Mouse (Mus musculus) liver, embryonic 11.5 days (tissue): ENCODE data around the gene Vps45. TPM values are rescaled to one million over a fixed set of nuclear protein-coding genes. Genes with fewer than 3 reads are reported as not detected.

Experiments used
- ATAC-seq: fragments of 200-750 bp; cut with Nextera tagmentation; replicated peaks from 2 replicates; pipeline ENCODE4 v1.8.0; 2017; ENCODE audit warnings: moderate number of reproducible peaks, mild to moderate bottlenecking, moderate TSS enrichment, moderate library complexity; ENCODE audit not compliant: low FRiP score
- DNase-seq: peaks from one replicate; pipeline ENCODE4 v3.0.0-alpha.2; 2017; ENCODE audit warnings: low spot score
- H3K27ac ChIP-seq: fragments of 300-500 bp; sonication (generic); 2 replicates; pipeline ENCODE4 v1.5.1; 2014; ENCODE audit warnings: mild to moderate bottlenecking, low read depth, low read length, control low read depth
- H3K27me3 ChIP-seq: fragments of 300-500 bp; sonication (generic); replicated peaks from 2 replicates; pipeline ENCODE4 v1.6.1; 2014; ENCODE audit warnings: low read length, mixed read lengths; ENCODE audit not compliant: control insufficient read depth, insufficient read depth
- H3K36me3 ChIP-seq: fragments of 300-500 bp; sonication (generic); 2 replicates; pipeline ENCODE4 v1.6.1; 2014; ENCODE audit warnings: mild to moderate bottlenecking, low read length, moderate library complexity, mixed read lengths; ENCODE audit not compliant: control insufficient read depth, insufficient read depth
- H3K4me1 ChIP-seq: fragments of 300-500 bp; sonication (generic); replicated peaks from 2 replicates; pipeline ENCODE4 v1.6.1; 2014; ENCODE audit warnings: low read length, mixed read lengths; ENCODE audit not compliant: control insufficient read depth, insufficient read depth
- H3K4me2 ChIP-seq: fragments of 300-500 bp; sonication (generic); 2 replicates; pipeline ENCODE4 v1.6.1; 2014; ENCODE audit warnings: mild to moderate bottlenecking, control low read depth, moderate library complexity
- H3K4me3 ChIP-seq: fragments of 300-500 bp; sonication (generic); 2 replicates; pipeline ENCODE4 v1.5.1; 2014; ENCODE audit warnings: low read depth, low read length, control low read depth
- H3K9ac ChIP-seq: fragments of 300-500 bp; sonication (generic); 2 replicates; pipeline ENCODE4 v1.6.1; 2014; ENCODE audit warnings: low read depth, low read length, control low read depth
- H3K9me3 ChIP-seq: fragments of 300-500 bp; sonication (generic); 2 replicates; pipeline ENCODE4 v1.6.1; 2016; ENCODE audit warnings: low read length, inconsistent platforms, mixed read lengths; ENCODE audit not compliant: control insufficient read depth
- WGBS: fragments of 180-500 bp; shearing (Covaris S2); extraction: QIAGEN DNeasy Blood & Tissue Kit; methylation state at CpG from one replicate; pipeline ENCODE4 v1.1.7; 2014; 5-methylcytosine and 5-hydroxymethylcytosine counted together
- polyA plus RNA-seq: library from polyadenylated mRNA; unstranded; fragments of >200 nt; fragmentation: Nextera tagmentation; extraction: Ambion mirVana; gene quantifications from 2 replicates; pipeline ENCODE4 v1.2.1, GENCODE M21; 2014

Gene Vps45
- polyA plus RNA-seq, result 17.4 and 18.5 TPM in 2 replicates

GRCm38 (mm10) chr3:96058231-96058896 lies at the start of gene Vps45:
TSS of gene Vps45 (minus strand) at chr3:96058466.
- Histone ChIP-seq H3K27ac (peak within 1 kb of the TSS; percentile 89), H3K4me2 (peak within 1 kb of the TSS; percentile 81), H3K9me3 (no peaks in the 10 kb centered on the region), H3K9ac (peak within 1 kb of the TSS; percentile 84), H3K27me3 (no peaks in the 10 kb centered on the region), H3K4me3 (peak within 1 kb of the TSS; percentile 67), H3K36me3 (no peaks in the 10 kb centered on the region), H3K4me1 (no peaks in the 10 kb centered on the region; the same call in 1 of the 2 replicates)
- ATAC-seq (peak; percentile 89), DNase-seq (peak; percentile 74)
- 2% methylated on average over 18 of the region's 18 CpGs for WGBS

GRCm38 (mm10) chr3:96106151-96106550 lies 47.9 kb upstream of the Vps45 start:
- peak overlapping the region; percentile 16; the same call in 1 of the 2 replicates for H3K4me2 ChIP-seq
- 83% methylated on average over 4 of the region's 4 CpGs for WGBS
- no peaks in the 10 kb centered on the region for H3K9me3 ChIP-seq
- no peak overlapping the region for H3K27ac ChIP-seq
- no peak overlapping the region for H3K4me3 ChIP-seq
- H3K27me3 ChIP-seq, result no peaks in the 10 kb centered on the region
- ATAC-seq (no peak), DNase-seq (no peak)
- H3K9ac ChIP-seq, result no peak overlapping the region
- H3K36me3 ChIP-seq, result peaks cover 4% of the 10 kb centered on the region; the same call in 1 of the 2 replicates
- H3K4me1 ChIP-seq, result peaks cover 13% of the 10 kb centered on the region

DNA sequence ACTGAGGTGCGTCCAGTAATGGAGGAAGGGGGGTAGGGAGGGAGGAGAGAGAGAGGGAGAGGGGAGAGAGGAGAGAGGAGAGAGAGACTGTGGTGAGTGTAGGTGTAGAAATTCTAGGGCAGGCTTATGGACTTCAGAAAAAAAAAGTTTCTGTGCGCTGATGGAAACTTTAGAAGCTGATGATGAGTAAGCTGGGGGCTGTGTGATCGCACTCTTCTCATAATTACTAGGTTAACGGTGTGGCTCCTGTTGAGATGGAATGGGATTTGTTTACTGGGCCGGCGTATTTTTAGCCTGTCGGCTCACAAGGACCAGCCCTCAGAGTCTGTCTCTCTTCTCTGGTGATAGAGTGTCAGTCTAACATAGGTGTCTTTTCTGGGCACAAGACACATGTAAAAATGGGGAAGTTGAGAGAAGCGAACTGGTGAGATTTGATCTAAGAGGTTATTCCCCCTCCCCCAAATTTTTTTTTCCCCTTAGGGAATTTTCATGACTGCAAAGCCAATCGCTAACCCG lies 47.0 kb upstream of the Vps45 start:
- peak; percentile 39 for DNase-seq
- Histone ChIP-seq H3K4me2 (peak overlapping the region; percentile 95), H3K9ac (peak overlapping the region; percentile 95), H3K4me3 (peak overlapping the region; percentile 90), H3K36me3 (peaks cover 4% of the 10 kb centered on the region; the same call in 1 of the 2 replicates), H3K27me3 (no peaks in the 10 kb centered on the region), H3K27ac (peak overlapping the region; percentile 89), H3K4me1 (peaks cover 13% of the 10 kb centered on the region), H3K9me3 (no peaks in the 10 kb centered on the region)
- ATAC-seq, result peak; percentile 42
- 8% methylated on average over 10 of the region's 10 CpGs for WGBS

- Histone ChIP-seq H3K9me3 (no peaks in the 10 kb centered on the region), H3K27me3 (no peaks in the 10 kb centered on the region), H3K9ac (peak within 1 kb of the TSS; percentile 95), H3K4me1 (peaks cover 13% of the 10 kb centered on the region), H3K27ac (peak within 1 kb of the TSS; percentile 89), H3K4me2 (peak within 1 kb of the TSS; percentile 95), H3K36me3 (peaks cover 4% of the 10 kb centered on the region; the same call in 1 of the 2 replicates), H3K4me3 (peak within 1 kb of the TSS; percentile 90)
- ATAC-seq (peak; percentile 91), DNase-seq (peak; percentile 86)
- under 1% methylated on average over 72 of the region's 84 CpGs for WGBS
These were observed 46.2 kb upstream of the Vps45 start, which contains the start of gene Otud7b for GRCm38 (mm10) chr3:96104261-96105065. TSS of gene Otud7b (plus strand) at chr3:96104527.

- Histone ChIP-seq H3K36me3 (no peaks in the 10 kb centered on the region), H3K9me3 (no peaks in the 10 kb centered on the region), H3K27ac (peak overlapping the region; percentile 89), H3K4me2 (peak overlapping the region; percentile 95), H3K4me1 (peaks cover 13% of the 10 kb centered on the region), H3K9ac (peak overlapping the region; percentile 95), H3K27me3 (no peaks in the 10 kb centered on the region), H3K4me3 (peak overlapping the region; percentile 90)
- WGBS, result 6% methylated on average over 8 of the region's 8 CpGs
- ATAC-seq (no peak), DNase-seq (no peak)
These were observed 45.6 kb upstream of the Vps45 start for GRCm38 (mm10) chr3:96103901-96104260.

- H3K36me3 ChIP-seq, result no peaks in the 10 kb centered on the region
- peak overlapping the region; percentile 27; the same call in 1 of the 2 replicates for H3K4me3 ChIP-seq
- H3K27me3 ChIP-seq, result no peaks in the 10 kb centered on the region
- DNase-seq, result peak; percentile 62
- no peaks in the 10 kb centered on the region for H3K9me3 ChIP-seq
- peak overlapping the region; percentile 58 for H3K4me2 ChIP-seq
- WGBS, result 27% methylated on average over 14 of the region's 14 CpGs
- peaks cover 13% of the 10 kb centered on the region for H3K4me1 ChIP-seq
- no peak for ATAC-seq
- H3K9ac ChIP-seq, result no peak overlapping the region
- H3K27ac ChIP-seq, result no peak overlapping the region
These were observed 44.0 kb upstream of the Vps45 start for GRCm38 (mm10) chr3:96102100-96102872.

DNA sequence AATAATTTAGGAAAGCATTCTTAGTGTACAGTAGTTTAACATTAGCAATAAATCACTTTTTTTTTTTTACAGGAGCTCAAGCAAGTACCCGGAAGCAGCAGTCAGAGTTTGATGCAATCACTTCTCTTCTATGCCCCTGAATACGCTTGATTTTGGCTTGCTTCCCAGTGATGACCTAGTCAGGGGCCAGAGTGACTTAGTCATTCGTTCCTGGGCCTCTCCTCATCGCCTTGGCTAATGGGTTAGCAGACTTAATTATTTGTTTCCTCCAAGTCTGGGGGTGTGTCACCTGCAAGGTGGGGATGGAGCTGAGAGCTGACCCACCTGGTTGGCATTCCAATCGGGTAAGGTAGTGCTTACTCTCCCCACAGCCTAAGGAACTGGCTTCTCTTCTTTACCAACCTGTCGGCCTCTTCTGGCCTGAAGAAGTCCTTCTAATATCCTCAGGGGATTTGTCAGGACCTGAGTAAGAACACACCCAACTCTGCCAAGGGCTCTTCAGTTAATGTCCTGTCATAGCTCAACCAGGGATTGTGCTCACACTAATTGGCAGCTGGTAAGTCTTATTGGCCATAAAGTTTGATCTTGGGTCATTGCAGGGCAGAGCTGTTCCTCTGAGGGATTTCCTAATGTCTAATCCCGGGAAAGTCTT lies 40.5 kb upstream of the Vps45 start:
- ATAC-seq, result no peak
- DNase-seq, result no peak
- WGBS, result 55% methylated on average over 7 of the region's 7 CpGs
- H3K36me3 ChIP-seq, result no peaks in the 10 kb centered on the region
- peaks cover 4% of the 10 kb centered on the region; the same call in 1 of the 2 replicates for H3K4me1 ChIP-seq
- no peaks in the 10 kb centered on the region for H3K9me3 ChIP-seq
- H3K4me2 ChIP-seq, result no peak overlapping the region
- H3K27me3 ChIP-seq, result no peaks in the 10 kb centered on the region
- no peak overlapping the region for H3K9ac ChIP-seq
- no peak overlapping the region for H3K27ac ChIP-seq
- no peak overlapping the region for H3K4me3 ChIP-seq

DNA sequence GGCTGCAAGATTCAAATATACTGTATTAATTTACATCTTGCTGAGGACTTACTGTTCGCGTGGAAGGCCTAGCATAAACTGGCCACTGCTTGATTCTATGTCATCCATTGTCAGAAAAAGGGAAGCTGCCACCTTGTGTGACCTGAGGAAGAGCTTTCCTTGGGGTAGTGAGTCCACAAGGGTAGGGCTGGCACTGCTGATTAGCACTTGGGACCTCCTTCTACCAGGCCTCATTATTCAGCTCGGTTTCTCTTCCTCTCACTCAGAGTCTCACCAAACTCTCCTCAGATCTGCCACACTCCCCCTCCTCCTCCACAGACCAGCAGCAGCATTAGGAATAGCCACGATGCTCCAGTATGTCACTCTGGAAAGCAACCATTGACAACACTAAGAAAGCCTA lies 39.9 kb upstream of the Vps45 start:
- Histone ChIP-seq H3K9ac (no peak overlapping the region), H3K9me3 (no peaks in the 10 kb centered on the region), H3K27me3 (no peaks in the 10 kb centered on the region), H3K4me1 (peaks cover 4% of the 10 kb centered on the region; the same call in 1 of the 2 replicates), H3K27ac (no peak overlapping the region), H3K36me3 (no peaks in the 10 kb centered on the region), H3K4me3 (no peak overlapping the region), H3K4me2 (no peak overlapping the region)
- DNase-seq (no peak), ATAC-seq (no peak)
- WGBS, result 50% methylated on average over 4 of the region's 4 CpGs
